Mouse (Mus musculus) thymus, postnatal 36 days (tissue): Measurements from ENCODE around the gene Col20a1.

Experiments used
- DNase-seq, 2 experiments: peaks; one replicate each; pipeline ENCODE4 v3.0.0; 2022; ENCODE audit warnings: mixed read lengths in 2 of 2

Gene Col20a1

DNA sequence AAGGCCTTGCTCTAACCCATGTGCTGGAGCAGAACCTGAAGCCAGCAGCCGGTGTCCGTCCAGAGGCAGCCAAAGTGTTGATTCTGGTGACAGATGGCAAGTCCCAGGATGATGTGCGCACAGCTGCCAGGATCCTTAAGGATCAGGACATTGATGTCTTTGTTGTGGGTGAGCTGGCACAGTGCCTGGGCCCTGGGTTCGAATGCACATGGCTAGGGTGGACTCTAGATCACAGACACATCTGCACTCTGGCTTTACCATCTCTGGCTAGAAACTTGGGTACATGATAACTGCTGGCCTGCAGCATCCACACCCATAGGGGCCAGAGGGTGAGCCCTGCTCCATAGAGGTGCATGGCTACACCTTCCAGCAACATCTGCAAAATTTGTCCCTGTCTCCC lies 9.1 kb downstream of the Col20a1 start:
- DNase-seq, result no peak

DNA sequence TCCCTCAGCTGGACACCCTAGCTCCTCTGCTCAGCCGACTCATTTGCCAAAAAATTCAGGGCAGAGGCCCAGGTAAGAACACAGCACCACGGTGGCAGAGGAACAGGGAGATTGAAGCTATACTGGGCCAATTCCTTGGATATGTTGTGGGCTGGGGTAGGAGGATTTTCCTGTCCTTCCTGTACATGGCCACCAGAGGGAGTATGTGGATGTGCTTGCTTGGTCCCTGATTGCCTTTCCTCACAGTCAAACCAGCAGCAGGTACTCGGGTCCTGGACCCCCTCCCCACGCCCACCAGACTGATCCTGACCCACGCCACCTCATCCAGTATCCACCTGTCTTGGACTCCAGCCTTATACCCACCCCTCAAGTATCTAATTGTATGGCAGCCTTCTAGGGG lies 10.1 kb downstream of the Col20a1 start:
- peak; percentile 6 to 22 for DNase-seq

DNA sequence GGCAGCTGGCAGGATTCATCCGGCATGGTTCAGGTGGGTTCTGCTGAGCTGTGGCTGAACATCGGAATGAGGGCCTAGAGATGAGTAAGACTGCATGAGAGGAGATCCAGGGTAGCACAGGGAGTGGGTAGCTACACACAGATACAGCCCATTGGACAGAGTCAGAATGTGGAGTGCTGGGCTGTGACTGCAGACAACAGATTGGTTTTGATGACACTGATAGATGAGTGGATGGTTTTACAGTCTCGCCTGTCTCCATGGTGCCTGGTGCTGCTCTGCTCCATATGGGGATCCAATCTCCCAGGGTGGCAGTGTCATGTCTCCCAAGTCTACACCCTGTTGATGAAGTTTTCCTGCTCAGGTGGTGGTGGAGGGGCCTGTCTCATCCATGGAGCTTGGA lies 10.6 kb downstream of the Col20a1 start:
- no peak for DNase-seq

DNA sequence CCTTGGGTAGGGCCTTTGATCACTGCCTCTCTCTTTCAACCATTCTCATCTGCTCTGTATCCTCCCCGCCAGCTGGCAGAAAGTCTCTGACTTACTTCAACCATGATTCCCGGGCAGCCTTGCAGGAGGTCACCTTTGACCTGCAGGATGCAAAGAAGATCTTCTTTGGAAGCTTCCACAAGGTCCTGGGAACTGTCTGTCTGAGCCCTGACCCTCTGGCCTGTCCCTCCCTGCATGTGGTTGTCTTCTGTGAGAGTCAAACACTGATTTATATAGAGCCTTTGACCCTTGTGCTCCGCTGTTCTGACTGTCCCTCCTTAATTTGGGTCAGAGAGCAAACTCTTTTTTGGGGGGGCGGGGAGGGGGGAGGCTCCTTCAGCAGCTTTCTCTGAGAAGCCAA lies 20.7 kb downstream of the Col20a1 start:
- DNase-seq, result no peak

DNA sequence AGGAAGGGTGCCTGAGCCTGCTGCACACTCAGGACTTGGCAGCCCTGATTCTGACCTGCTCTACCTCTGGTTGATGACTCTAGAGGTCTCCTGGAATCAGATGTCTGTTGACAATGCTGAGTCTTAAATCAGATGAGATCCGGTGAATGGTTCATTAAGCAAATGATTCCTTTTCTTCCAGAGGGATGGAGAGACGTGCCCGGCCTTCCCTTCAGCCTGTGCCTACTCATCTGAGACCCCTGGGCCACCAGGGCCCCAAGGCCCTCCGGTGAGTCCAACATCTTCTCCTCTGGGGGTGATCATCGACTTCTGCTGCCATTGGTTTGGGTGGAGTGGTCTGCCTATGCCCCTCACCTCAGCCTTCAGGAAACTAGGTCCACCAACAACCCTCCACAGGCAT lies 22.0 kb downstream of the Col20a1 start:
- DNase-seq, result no peak

DNA sequence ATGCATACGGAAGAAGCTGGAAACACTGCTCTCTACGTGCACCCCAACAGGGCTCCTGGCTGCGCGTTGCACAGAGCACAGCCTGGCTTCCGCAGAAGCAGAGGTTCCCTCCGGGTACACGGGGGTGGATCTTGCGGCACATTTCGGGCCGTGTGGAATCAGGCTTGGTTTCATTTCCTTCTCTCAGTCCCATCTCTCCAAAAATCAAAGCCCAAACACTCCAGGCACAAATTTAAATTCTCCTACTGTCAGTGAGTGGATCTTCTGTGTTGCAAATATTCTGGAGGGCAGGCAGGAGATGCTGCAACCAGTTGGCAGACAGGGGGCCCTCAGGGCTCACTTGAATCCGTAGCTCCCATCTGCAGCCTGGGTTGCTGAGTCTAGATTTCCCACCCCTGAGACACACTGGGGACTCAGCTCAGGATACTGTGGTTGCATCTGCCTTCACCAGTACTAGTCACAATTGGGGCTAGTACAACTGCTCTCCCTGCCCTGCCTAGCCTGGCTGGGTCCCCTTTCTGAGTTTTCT lies 45.1 kb downstream of the Col20a1 start:
- no peak for DNase-seq

DNA sequence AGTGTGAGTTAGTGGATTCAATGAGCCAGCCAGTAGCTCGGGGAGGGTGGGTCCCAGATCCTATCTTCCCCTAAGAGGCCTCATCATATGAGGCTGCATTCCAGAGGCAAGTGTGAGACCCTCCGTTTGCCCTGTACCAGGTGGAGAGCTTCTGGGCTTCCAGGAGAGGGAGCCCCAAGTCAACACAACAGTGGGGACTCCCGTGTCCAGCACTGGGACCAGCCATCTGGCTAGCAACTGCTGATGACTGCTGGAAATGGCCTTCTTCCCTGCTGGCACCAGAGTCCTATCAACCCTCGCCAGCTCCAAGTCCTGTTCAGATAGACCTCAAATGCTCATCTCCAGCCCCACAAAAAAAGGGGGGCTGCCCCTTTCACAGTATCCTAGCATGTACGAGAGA lies 46.1 kb downstream of the Col20a1 start:
- no peak for DNase-seq

DNA sequence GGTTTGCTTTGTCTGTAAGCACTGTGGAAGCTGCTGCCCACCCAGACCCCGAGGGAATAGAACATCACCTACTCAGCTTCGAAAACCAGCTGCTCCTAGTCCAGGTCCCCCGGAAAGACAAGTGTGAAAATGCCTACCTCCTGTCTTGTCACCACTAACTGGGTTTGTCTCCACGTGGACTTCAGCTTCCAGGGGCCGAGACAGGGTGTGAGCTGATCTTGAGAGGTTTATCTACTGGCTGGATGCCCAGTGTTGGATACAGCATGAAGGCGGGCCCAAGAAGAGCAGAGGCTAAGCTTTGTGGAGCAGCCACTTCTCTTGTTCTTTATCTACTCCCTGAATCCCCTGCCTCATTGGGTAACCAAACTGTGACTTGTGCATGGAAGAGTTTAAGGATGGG lies 47.0 kb downstream of the Col20a1 start:
- no peak for DNase-seq

DNA sequence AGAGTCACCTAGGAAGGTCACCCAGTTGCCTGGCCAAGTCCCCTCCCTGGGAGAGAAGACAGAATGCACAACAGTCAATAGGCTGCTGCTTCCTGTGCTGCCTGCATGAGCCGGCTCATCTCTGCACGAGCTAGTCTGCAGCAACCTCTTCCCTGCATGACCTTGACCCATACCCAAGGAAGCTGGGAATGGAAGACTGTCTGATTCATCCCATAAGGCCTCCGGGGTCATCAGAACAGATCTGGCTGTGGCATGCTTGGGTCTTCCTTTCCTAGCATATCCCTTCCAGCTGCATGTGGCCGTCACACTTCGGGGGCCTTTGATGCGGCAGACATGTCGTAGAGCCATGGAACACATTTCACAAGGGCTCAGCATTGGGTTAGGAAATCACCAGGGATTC lies 48.9 kb downstream of the Col20a1 start:
- DNase-seq, result no peak

DNA sequence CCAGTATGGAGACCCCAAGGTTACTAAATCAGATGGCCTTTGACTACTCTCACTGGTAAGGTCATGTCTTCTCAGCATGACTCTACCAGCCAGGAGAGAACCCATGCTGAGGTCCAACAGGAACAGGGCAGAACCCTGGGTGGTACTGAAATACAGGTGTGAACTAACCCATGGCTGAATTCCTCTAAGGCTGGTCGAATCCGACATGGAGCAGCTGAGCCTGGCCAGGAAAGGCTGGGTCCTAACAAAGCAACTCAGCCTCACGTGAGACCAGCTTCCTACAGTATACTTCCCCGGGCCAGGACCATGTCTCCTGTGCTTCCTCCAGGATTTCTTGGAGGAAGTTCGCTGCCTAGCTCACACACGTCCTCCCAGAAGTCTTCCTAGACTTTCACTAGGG lies 50.2 kb downstream of the Col20a1 start:
- no peak for DNase-seq

DNA sequence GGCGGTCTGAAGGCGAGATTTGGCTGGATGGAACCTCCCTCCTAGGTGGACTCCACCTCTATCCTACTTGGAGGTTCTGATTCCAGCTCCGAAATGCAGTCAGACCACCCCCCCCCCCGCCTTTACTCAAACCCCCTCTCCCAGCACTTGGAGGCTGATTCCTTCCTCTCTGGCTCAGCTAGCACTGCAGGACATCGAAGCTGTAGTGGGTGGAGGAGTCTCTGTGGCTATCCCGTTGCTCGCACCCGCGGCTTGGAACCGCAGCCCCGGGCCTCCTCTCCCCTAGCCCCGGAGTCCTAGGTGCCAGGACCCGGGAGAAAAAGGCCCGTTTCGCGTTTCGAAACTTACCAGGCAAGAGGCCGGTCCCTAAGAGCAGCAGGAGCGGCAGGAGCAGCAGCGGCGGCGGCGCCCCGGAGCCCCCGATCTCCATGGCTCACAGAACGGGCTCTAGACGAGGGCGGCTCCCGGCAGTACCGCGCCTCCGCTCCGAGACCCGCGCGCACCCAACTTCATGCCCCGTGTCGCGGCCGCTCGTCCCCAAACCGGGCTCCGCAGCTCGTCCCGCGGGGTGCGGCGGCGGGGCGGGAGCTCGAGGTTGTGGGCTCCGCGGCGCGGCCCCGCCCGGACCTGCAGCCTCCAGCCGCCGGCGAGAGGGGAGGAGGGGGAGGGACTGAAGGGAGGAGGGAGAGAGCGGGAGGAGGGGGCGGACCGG lies 52.5 kb downstream of the Col20a1 start:
- no peak for DNase-seq

DNA sequence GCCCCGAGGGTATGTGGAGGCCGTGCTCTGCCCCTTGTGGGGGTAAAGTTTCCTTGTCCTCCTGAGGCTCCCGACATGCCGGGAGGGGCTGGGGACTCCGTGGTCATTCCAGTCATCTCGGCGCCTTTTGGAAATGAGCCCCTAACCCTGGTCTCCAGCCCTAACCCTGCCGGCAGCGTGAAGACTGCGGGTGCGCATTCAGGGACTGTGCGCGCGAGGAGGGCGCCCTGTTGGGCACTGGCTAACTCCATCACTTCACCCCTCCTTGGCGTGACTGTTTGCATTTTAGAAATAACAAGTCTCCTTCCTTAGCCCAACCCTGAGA lies 53.0 kb downstream of the Col20a1 start:
- DNase-seq, result no peak

DNA sequence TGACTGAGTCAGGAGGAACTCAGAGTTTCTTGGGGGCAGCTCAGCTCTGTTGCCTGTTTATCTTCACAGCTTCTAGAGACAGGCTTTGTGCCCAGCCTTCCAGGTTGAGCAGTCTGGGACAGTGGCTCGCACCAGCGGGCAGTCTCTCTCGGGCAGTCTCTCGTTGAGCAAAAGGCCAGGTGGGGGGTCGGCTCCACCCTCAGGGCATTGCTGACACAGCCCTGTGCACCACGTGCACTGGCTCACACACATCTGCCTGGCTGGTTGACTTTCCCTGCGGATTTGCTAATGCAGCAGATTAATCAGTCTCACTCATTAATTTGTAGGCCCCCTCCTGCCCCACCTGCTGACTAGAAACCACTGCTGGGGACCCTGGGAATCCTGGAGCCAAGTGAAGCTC lies 55.6 kb downstream of the Col20a1 start:
- no peak for DNase-seq

DNA sequence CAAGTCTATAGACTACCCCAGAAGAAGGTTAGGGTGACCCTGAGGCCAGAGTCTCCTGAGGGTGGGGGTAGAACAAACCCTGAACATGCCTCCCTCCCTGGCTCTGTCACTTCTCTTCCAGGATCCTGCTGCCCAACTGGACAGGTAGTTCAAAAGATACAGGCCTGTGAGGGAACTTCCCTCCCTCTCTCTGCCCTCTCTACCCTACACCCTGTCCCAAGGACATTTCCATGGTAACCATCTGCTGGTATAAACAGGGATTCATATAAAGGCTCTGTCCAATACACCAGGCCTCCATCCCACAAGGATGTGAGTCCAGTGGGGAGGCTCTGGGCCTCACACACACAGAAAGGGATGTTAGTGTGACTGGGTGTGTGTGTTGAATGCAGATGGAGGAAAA lies 56.0 kb downstream of the Col20a1 start:
- no peak for DNase-seq

DNA sequence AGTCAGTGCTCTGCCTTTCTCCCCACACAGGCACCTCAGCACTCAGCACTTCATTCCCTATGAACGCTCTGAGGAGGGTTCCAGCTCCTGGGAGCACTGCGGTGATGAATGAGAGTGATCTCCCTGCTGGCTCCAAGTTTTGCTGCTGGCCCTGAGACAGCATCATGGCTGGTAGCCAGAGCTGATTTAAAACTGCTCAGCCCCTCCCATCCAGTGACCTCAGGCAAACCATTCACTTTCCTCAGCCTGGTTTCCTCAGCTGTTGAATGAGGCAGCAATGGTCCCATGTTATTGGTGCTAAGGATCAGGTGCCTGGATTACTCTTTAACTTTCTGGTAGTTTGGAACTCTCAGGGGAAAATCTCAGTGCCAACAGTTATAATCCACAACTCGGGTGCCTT lies 57.1 kb downstream of the Col20a1 start, which contains the start of gene Chrna4:
TSS of gene Chrna4 (minus strand) at position 110 of the 400 bp plus-strand sequence.
- no peak for DNase-seq

DNA sequence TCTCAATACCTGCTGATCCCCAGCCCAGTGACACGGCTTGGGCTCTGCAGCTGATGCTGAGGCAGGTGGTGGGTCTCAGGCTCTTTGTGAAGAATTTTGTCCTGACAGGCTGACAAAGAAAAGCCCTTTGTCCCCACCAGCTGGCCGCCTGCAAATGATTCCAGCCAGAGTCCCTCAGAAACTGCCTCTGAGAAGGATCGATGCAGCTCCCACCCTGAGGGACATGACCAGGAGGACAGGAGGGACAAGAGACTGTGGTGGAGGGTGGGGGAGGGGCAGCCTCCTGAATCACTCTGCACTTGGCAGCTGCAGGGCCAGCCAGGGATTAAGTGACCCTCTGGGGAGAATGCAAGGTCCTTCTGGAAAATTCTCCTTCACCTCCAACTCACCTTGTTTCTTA lies 57.7 kb downstream of the Col20a1 start:
- DNase-seq, result no peak

DNA sequence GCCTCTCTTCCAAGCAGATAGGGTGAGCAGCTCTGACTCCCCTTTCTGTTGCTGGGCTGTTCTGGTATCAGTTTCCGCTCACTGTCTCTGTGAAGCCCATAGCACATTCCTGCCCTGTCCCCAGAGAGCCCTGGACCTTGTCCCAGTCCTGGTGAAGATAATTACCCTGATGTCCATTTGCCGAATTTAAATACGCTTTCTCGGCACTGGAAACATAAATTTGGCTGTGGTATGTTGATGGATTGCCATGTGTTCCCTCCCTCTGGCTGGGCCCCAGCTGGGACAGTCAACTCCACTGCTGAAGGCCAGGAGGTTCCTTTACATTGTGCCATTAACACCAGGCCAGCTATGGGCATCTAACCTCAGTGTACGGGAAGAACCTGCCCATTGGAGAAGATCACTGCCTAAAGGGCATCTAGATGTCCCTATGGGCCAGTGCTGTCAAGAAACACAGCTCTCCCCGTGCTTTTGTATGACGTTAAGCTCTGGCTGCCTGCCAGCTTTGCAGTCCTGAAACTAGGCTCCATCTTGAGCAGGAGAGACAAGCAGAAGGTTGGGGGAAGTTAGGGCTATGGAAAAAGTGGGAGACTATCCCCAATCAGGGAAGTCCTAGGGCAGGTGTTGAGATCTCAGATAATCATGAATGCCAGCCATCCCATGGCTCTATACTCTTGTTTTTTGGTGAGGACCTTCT lies 62.1 kb downstream of the Col20a1 start:
- no peak for DNase-seq

DNA sequence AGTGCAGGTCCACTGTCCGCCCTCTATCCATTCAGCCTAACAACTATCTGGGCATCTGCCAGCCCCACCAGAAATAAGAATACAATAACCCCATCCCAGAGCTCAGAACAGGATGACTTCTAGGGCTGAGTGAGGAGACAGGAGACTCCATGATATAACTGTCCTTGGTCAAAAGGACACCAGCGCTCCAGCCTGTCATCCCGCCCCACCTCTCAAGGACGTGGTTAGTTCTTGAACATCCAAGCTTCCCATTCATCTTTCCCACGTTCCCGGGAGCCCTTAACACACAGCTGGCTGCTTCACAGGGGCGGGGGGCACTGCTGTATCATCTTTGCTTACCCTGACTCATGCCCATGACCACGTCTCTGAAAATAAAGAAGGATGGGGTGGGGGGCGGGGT lies 62.7 kb downstream of the Col20a1 start:
- DNase-seq, result no peak

DNA sequence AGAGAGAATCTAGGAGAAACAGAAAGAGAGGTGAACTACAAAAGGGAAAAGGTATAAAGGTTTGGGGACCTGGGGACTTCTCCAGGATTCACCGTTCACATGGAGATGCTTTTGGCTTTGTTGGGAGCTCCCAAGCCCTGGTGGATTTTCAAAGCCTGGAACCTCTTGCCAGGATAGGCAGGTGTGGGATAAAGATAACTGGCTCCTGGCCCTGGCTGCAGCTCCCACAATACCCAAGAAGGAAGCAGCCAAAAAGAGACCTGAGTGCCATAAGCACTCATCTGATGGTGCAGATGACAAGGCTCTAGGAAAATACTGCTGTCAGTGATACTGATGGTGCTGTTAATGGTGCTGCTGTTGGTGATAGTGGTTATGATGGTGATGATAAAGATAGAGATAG lies 65.8 kb downstream of the Col20a1 start:
- no peak for DNase-seq

DNA sequence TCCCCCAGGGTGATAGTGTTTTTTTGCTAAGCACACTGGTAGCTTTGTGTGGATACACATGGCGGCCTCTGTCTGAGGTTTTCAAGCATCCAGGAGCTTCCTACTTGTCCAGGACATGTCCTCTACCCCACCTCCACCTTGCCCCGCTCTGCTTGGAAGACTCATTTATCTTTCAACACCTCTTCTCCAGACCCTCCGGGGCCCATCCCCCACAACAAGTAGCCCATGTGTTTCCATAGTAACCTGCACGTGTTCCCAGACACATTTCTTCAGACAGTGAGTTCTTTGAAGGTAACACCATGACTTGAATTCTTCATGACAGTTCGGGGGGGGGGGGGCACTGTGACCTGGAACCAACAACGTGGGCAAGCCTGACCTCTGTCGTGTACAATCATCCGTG lies 71.0 kb downstream of the Col20a1 start:
- no peak for DNase-seq

DNA sequence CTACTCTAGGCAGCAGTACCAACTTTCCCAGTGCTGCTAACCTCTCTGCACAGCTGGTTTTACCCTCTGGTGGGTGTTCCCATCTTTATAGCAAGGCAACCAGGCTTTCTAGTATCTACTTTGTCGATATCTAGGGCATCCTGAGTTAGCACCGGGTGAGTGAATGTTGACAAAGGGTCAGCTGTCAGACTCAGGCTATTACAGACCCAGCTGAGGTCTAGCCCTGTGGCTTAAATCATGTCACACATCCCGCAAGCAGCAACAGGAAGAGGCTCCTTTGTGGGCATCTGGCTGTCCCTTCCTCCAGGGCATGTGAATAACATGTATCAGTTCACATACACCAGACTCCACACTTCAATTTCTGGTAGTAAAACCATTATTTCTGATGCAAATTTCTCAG lies 71.9 kb downstream of the Col20a1 start:
- no peak for DNase-seq

DNA sequence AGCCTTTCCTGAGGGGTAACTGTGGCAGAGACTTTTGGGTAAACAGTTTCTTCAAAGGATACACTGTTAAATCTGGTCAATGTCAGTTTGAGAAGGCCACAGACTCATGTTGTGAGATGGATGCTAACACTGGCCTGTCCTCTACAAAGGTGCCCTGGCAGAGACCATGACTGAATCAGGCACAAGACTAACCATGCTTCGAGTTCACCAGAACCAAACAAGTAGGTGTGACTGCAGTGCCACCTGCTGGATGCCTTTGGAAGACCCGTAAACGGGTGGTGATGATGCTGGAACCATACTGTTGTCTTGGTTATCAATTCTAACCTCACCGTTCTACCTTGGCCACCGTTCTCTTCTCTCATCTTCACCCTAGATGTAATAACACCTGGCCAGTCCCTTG lies 73.8 kb downstream of the Col20a1 start:
- DNase-seq, result peak; percentile 40 to 53

DNA sequence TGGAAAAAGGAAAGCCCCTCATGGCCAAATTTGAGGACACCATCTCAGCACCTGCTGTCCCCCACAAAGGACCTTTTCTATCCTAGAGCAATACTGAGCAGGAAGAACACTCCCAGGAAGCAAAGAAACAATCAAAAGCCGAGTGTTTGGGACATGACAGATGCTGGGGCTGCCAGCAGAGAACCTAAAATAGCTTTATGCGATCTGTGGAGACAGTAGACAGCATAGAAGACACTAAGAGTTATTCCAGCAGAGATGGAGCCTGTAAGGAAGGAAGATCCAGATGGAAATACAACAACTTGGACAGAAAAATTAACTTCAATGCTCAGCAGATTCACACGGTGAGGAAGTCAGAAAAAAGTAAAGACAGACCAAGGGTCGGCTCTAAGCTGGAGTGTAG lies 79.5 kb downstream of the Col20a1 start:
- no peak for DNase-seq
